Mouse (Mus musculus) midbrain, postnatal 0 days (tissue): ENCODE results near the gene Gm10959. TPM values are rescaled to one million over a fixed set of nuclear protein-coding genes. Genes with fewer than 3 reads are reported as not detected.

Experiments used
- ATAC-seq: fragments of 200-750 bp; cut with Nextera tagmentation; 2 replicates; pipeline ENCODE4 v1.8.0; 2017; ENCODE audit warnings: moderate number of reproducible peaks, mild to moderate bottlenecking, moderate TSS enrichment, moderate library complexity; ENCODE audit not compliant: low FRiP score
- DNase-seq: peaks from one replicate; pipeline ENCODE4 v3.0.0-alpha.2; 2015; ENCODE audit warnings: low spot score
- H3K27ac ChIP-seq: fragments of 300-500 bp; sonication (generic); 2 replicates; pipeline ENCODE4 v1.5.1; 2014; ENCODE audit warnings: low read depth, mild to moderate bottlenecking, low read length, mixed read lengths
- H3K27me3 ChIP-seq: fragments of 300-500 bp; sonication (generic); 2 replicates; pipeline ENCODE4 v1.6.1; 2014; ENCODE audit warnings: low read length, control low read depth, mixed read lengths; ENCODE audit not compliant: insufficient read depth
- H3K36me3 ChIP-seq: fragments of 300-500 bp; sonication (generic); 2 replicates; pipeline ENCODE4 v1.6.1; 2014; ENCODE audit warnings: low read length, control low read depth, mixed read lengths; ENCODE audit not compliant: insufficient read depth
- H3K4me1 ChIP-seq: fragments of 300-500 bp; sonication (generic); 2 replicates; pipeline ENCODE4 v1.6.1; 2014; ENCODE audit warnings: mild to moderate bottlenecking, control low read depth, antibody characterized with exemption, low read length, mixed read lengths; ENCODE audit not compliant: insufficient read depth
- H3K4me2 ChIP-seq: fragments of 300-500 bp; sonication (generic); 2 replicates; pipeline ENCODE4 v1.6.1; 2014; ENCODE audit warnings: low read depth, mild to moderate bottlenecking, low read length, mixed read lengths; ENCODE audit not compliant: poor library complexity, severe bottlenecking
- H3K4me3 ChIP-seq: fragments of 300-500 bp; sonication (generic); 2 replicates; pipeline ENCODE4 v1.5.1; 2014; ENCODE audit warnings: low read depth, mild to moderate bottlenecking, low read length, moderate library complexity
- H3K9ac ChIP-seq: fragments of 300-500 bp; sonication (generic); replicated peaks from 2 replicates; pipeline ENCODE4 v1.6.1; 2014; ENCODE audit warnings: mild to moderate bottlenecking, low read length, moderate library complexity, mixed read lengths; ENCODE audit not compliant: poor library complexity, severe bottlenecking
- H3K9me3 ChIP-seq: fragments of 300-500 bp; sonication (generic); 2 replicates; pipeline ENCODE4 v1.6.1; 2016; ENCODE audit warnings: low read length, control low read depth
- CTCF ChIP-seq: IDR thresholded peaks from 2 replicates; pipeline ENCODE4 v1.5.1; 2016; ENCODE audit warnings: antibody characterized with exemption, mild to moderate bottlenecking
- WGBS: fragments of 180-500 bp; shearing (Covaris S2); extraction: QIAGEN DNeasy Blood & Tissue Kit; methylation state at CpG from one replicate; pipeline ENCODE4 v1.1.7; 2014; 5-methylcytosine and 5-hydroxymethylcytosine counted together
- polyA plus RNA-seq: library from polyadenylated mRNA; unstranded; fragments of >200 nt; fragmentation: Nextera tagmentation; extraction: Ambion mirVana; gene quantifications from 2 replicates; pipeline ENCODE4 v1.2.1, GENCODE M21; 2015
- total RNA-seq: library from RNA; depleted of rRNA; stranded (reverse); fragments of >200 nt; gene quantifications from 2 replicates; pipeline ENCODE4 v1.2.3, GENCODE M21; 2014; rRNA removed

Gene Gm10959
- total and polyA plus RNA-seq, 2 experiments from 2014 or later, result not detected

GRCm38 (mm10) chr3:122877543-122877942 lies 41.6 kb downstream of the Gm10959 start:
- H3K36me3 ChIP-seq, result no peaks in the 10 kb centered on the region
- no peak overlapping the region for H3K4me2 ChIP-seq
- no peak overlapping the region for H3K27ac ChIP-seq
- no peaks in the 10 kb centered on the region for H3K9me3 ChIP-seq
- H3K4me3 ChIP-seq, result no peak overlapping the region
- H3K9ac ChIP-seq, result no peak overlapping the region
- H3K4me1 ChIP-seq, result no peaks in the 10 kb centered on the region
- DNase-seq (no peak), ATAC-seq (no peak)
- no peak for TF ChIP-seq CTCF
- H3K27me3 ChIP-seq, result no peaks in the 10 kb centered on the region
- WGBS, result 88% methylated on average over 3 of the region's 3 CpGs

- ATAC-seq, result no peak
- no peaks in the 10 kb centered on the region for H3K4me1 ChIP-seq
- H3K9me3 ChIP-seq, result no peaks in the 10 kb centered on the region
- no peaks in the 10 kb centered on the region for H3K27me3 ChIP-seq
- no peak overlapping the region for H3K27ac ChIP-seq
- TF ChIP-seq CTCF, result no peak
- H3K9ac ChIP-seq, result no peak overlapping the region
- DNase-seq, result no peak
- no peak overlapping the region for H3K4me2 ChIP-seq
- no peak overlapping the region for H3K4me3 ChIP-seq
- H3K36me3 ChIP-seq, result no peaks in the 10 kb centered on the region
- WGBS, result 96% methylated on average over 2 of the region's 2 CpGs
Measured at GRCm38 (mm10) chr3:122876870-122877269, 42.3 kb downstream of the Gm10959 start.

GRCm38 (mm10) chr3:122871596-122871995 lies 47.6 kb downstream of the Gm10959 start:
- no peak for TF ChIP-seq CTCF
- Histone ChIP-seq H3K9ac (no peak overlapping the region), H3K9me3 (no peaks in the 10 kb centered on the region), H3K36me3 (no peaks in the 10 kb centered on the region), H3K27ac (no peak overlapping the region), H3K4me2 (no peak overlapping the region), H3K4me1 (no peaks in the 10 kb centered on the region), H3K4me3 (no peak overlapping the region), H3K27me3 (no peaks in the 10 kb centered on the region)
- no peak for DNase-seq
- no peak for ATAC-seq
- 89% methylated on average over 1 of the region's 1 CpGs for WGBS

GRCm38 (mm10) chr3:122868270-122868669 lies 50.9 kb downstream of the Gm10959 start:
- no peaks in the 10 kb centered on the region for H3K9me3 ChIP-seq
- ATAC-seq (no peak), DNase-seq (no peak)
- no peak overlapping the region for H3K4me3 ChIP-seq
- WGBS, result 96% methylated on average over 1 of the region's 1 CpGs
- no peaks in the 10 kb centered on the region for H3K27me3 ChIP-seq
- H3K27ac ChIP-seq, result no peak overlapping the region
- H3K4me1 ChIP-seq, result no peaks in the 10 kb centered on the region
- H3K36me3 ChIP-seq, result no peaks in the 10 kb centered on the region
- no peak overlapping the region for H3K4me2 ChIP-seq
- no peak for TF ChIP-seq CTCF
- H3K9ac ChIP-seq, result no peak overlapping the region

- no peak overlapping the region for H3K9ac ChIP-seq
- no peak overlapping the region for H3K27ac ChIP-seq
- no peaks in the 10 kb centered on the region for H3K9me3 ChIP-seq
- DNase-seq (no peak), ATAC-seq (no peak)
- TF ChIP-seq CTCF, result no peak
- H3K36me3 ChIP-seq, result no peaks in the 10 kb centered on the region
- H3K4me1 ChIP-seq, result no peaks in the 10 kb centered on the region
- 82% methylated on average over 4 of the region's 4 CpGs for WGBS
- H3K27me3 ChIP-seq, result no peaks in the 10 kb centered on the region
- H3K4me2 ChIP-seq, result no peak overlapping the region
- H3K4me3 ChIP-seq, result no peak overlapping the region
Measured at GRCm38 (mm10) chr3:122865092-122865491, 54.1 kb downstream of the Gm10959 start.

Other genes starting within 250 kb of the Gm10959 start
- 5.5 and 7.7 TPM in 2 replicates for gene Pde5a, start 190.4 kb downstream of the Gm10959 start, total RNA-seq
- 1.0 TPM in 2 replicates for gene Pde5a, start 190.4 kb downstream of the Gm10959 start, polyA plus RNA-seq
- gene Fabp2, start 24.3 kb downstream of the Gm10959 start, total RNA-seq, result not detected in 2 replicates
- not detected in 2 replicates for gene Fabp2, start 24.3 kb downstream of the Gm10959 start, polyA plus RNA-seq
- 21.9 and 32.3 TPM in 2 replicates for gene 1810037I17Rik, start 4.8 kb upstream of the Gm10959 start, total RNA-seq
- 90.8 and 94.5 TPM in 2 replicates for gene 1810037I17Rik, start 4.8 kb upstream of the Gm10959 start, polyA plus RNA-seq
- gene Usp53, start 65.2 kb upstream of the Gm10959 start, total RNA-seq, result 14.1 and 16.1 TPM in 2 replicates
- gene Usp53, start 65.2 kb upstream of the Gm10959 start, polyA plus RNA-seq, result 13.1 and 13.6 TPM in 2 replicates
- 0.27 TPM in 1 of 2 replicates, not detected in the other for gene Myoz2, start 115.7 kb upstream of the Gm10959 start, total RNA-seq
- not detected in 2 replicates for gene Myoz2, start 115.7 kb upstream of the Gm10959 start, polyA plus RNA-seq